Mouse (Mus musculus): ENCODE measurements around the gene Adal. TPM values are rescaled to one million over a fixed set of nuclear protein-coding genes. Genes with fewer than 3 reads are reported as not detected.
A peak's percentile ranks its signal among the peaks of the same experiment; 100 is the strongest.

Gene Adal
- polyA plus RNA-seq, 1 experiment: 8.0 TPM

- no peak for TF ChIP-seq POLR2A (IDR thresholded peaks at IDR 0.05; ENCODE audit: low read depth, low read length)
- no peak for TF ChIP-seq CTCF (conservative IDR thresholded peaks at IDR 0.05; ENCODE audit: insufficient read depth, insufficient read length, low read depth, low read length)
- Histone ChIP-seq H3K36me3 (ENCODE audit: control insufficient read depth, insufficient read depth, low read length) (no peaks in the 10 kb centered on the region; the same call in 1 of the 2 replicates), H3K27me3 (replicated peaks; ENCODE audit: control insufficient read depth, insufficient read depth, low read length) (no peaks in the 10 kb centered on the region), H3K4me1 (ENCODE audit: control insufficient read depth, insufficient read depth, low read length) (peaks cover 12% of the 10 kb centered on the region), H3K4me3 (ENCODE audit: insufficient read depth, low read depth, low read length) (no peak overlapping the region), H3K27ac (ENCODE audit: insufficient read depth, low read depth, low read length) (no peak overlapping the region)
- WGBS: 71% methylated on average over 2 of the region's 2 CpGs
- DNase-seq: no peak
Measured at GRCm38 (mm10) chr2:121142415-121142814, 2.2 kb downstream of the Adal start.

- Histone ChIP-seq H3K36me3 (ENCODE audit: control insufficient read depth, insufficient read depth, low read length) (peaks cover 6% of the 10 kb centered on the region), H3K27ac (ENCODE audit: insufficient read depth, low read depth, low read length) (no peak overlapping the region), H3K27me3 (replicated peaks; ENCODE audit: control insufficient read depth, insufficient read depth, low read length) (no peaks in the 10 kb centered on the region), H3K4me1 (ENCODE audit: control insufficient read depth, insufficient read depth, low read length) (no peaks in the 10 kb centered on the region), H3K4me3 (ENCODE audit: insufficient read depth, low read depth, low read length) (no peak overlapping the region)
- 79% methylated on average over 5 of the region's 5 CpGs for WGBS
- DNase-seq: no peak
- TF ChIP-seq POLR2A (IDR thresholded peaks at IDR 0.05; ENCODE audit: low read depth, low read length) (no peak), CTCF (conservative IDR thresholded peaks at IDR 0.05; ENCODE audit: insufficient read depth, insufficient read length, low read depth, low read length) (no peak)
Measured at GRCm38 (mm10) chr2:121149679-121150078, 9.5 kb downstream of the Adal start.

- Histone ChIP-seq H3K4me3 (ENCODE audit: insufficient read depth, low read depth, low read length) (no peak overlapping the region), H3K4me1 (ENCODE audit: control insufficient read depth, insufficient read depth, low read length) (no peaks in the 10 kb centered on the region), H3K36me3 (ENCODE audit: control insufficient read depth, insufficient read depth, low read length) (peaks cover 10% of the 10 kb centered on the region), H3K27me3 (replicated peaks; ENCODE audit: control insufficient read depth, insufficient read depth, low read length) (no peaks in the 10 kb centered on the region), H3K27ac (ENCODE audit: insufficient read depth, low read depth, low read length) (no peak overlapping the region)
- DNase-seq: no peak
- TF ChIP-seq POLR2A (IDR thresholded peaks at IDR 0.05; ENCODE audit: low read depth, low read length) (no peak), CTCF (conservative IDR thresholded peaks at IDR 0.05; ENCODE audit: insufficient read depth, insufficient read length, low read depth, low read length) (peak; percentile 35; the same call in 1 of the 2 replicates)
- WGBS: 88% methylated on average over 3 of the region's 3 CpGs
Measured at GRCm38 (mm10) chr2:121153100-121153499, 12.9 kb downstream of the Adal start.

GRCm38 (mm10) chr2:121169173-121169572, 28.9 kb downstream of the Adal start:
- TF ChIP-seq POLR2A (IDR thresholded peaks at IDR 0.05; ENCODE audit: low read depth, low read length): no peak
- no peak for TF ChIP-seq CTCF (conservative IDR thresholded peaks at IDR 0.05; ENCODE audit: insufficient read depth, insufficient read length, low read depth, low read length)
- Histone ChIP-seq H3K4me3 (ENCODE audit: insufficient read depth, low read depth, low read length) (peak overlapping the region; percentile 31), H3K27me3 (replicated peaks; ENCODE audit: control insufficient read depth, insufficient read depth, low read length) (no peaks in the 10 kb centered on the region), H3K4me1 (ENCODE audit: control insufficient read depth, insufficient read depth, low read length) (peaks cover 9% of the 10 kb centered on the region; the same call in 1 of the 2 replicates), H3K27ac (ENCODE audit: insufficient read depth, low read depth, low read length) (no peak overlapping the region), H3K36me3 (ENCODE audit: control insufficient read depth, insufficient read depth, low read length) (peaks cover 3% of the 10 kb centered on the region; the same call in 1 of the 2 replicates)
- WGBS: 37% methylated on average over 4 of the region's 4 CpGs
- no peak for DNase-seq

- peak overlapping the region; percentile 99 for H3K4me3 ChIP-seq (ENCODE audit: insufficient read depth, low read depth, low read length)
- H3K36me3 ChIP-seq (ENCODE audit: control insufficient read depth, insufficient read depth, low read length): peaks cover 4% of the 10 kb centered on the region
- peak overlapping the region; percentile 94 for H3K27ac ChIP-seq (ENCODE audit: insufficient read depth, low read depth, low read length)
- H3K27me3 ChIP-seq (replicated peaks; ENCODE audit: control insufficient read depth, insufficient read depth, low read length): no peaks in the 10 kb centered on the region
- 1% methylated on average over 9 of the region's 9 CpGs for WGBS
- DNase-seq: peak; percentile 63
- no peak for TF ChIP-seq POLR2A (IDR thresholded peaks at IDR 0.05; ENCODE audit: low read depth, low read length)
- TF ChIP-seq CTCF (conservative IDR thresholded peaks at IDR 0.05; ENCODE audit: insufficient read depth, insufficient read length, low read depth, low read length): no peak
- peaks cover 9% of the 10 kb centered on the region; the same call in 1 of the 2 replicates for H3K4me1 ChIP-seq (ENCODE audit: control insufficient read depth, insufficient read depth, low read length)
Measured at GRCm38 (mm10) chr2:121169902-121170301, 29.7 kb downstream of the Adal start.

- WGBS: under 1% methylated on average over 38 of the region's 38 CpGs
- Histone ChIP-seq H3K4me3 (ENCODE audit: insufficient read depth, low read depth, low read length) (peak within 1 kb of the TSS; percentile 99), H3K27me3 (replicated peaks; ENCODE audit: control insufficient read depth, insufficient read depth, low read length) (no peaks in the 10 kb centered on the region), H3K36me3 (ENCODE audit: control insufficient read depth, insufficient read depth, low read length) (peaks cover 5% of the 10 kb centered on the region), H3K4me1 (ENCODE audit: control insufficient read depth, insufficient read depth, low read length) (peaks cover 9% of the 10 kb centered on the region; the same call in 1 of the 2 replicates), H3K27ac (ENCODE audit: insufficient read depth, low read depth, low read length) (peak within 1 kb of the TSS; percentile 94)
- peak; percentile 82 for DNase-seq
- TF ChIP-seq CTCF (conservative IDR thresholded peaks at IDR 0.05; ENCODE audit: insufficient read depth, insufficient read length, low read depth, low read length): no peak
- TF ChIP-seq POLR2A (IDR thresholded peaks at IDR 0.05; ENCODE audit: low read depth, low read length): no peak
Measured at GRCm38 (mm10) chr2:121170481-121170971, 30.3 kb downstream of the Adal start, which contains the start of gene Tubgcp4. Gene Tubgcp4 (plus strand): TSS chr2:121170654.

- peak within 1 kb of the TSS; percentile 94 for H3K27ac ChIP-seq (ENCODE audit: insufficient read depth, low read depth, low read length)
- WGBS: under 1% methylated on average over 66 of the region's 66 CpGs
- peaks cover 9% of the 10 kb centered on the region; the same call in 1 of the 2 replicates for H3K4me1 ChIP-seq (ENCODE audit: control insufficient read depth, insufficient read depth, low read length)
- H3K27me3 ChIP-seq (replicated peaks; ENCODE audit: control insufficient read depth, insufficient read depth, low read length): no peaks in the 10 kb centered on the region
- H3K36me3 ChIP-seq (ENCODE audit: control insufficient read depth, insufficient read depth, low read length): peaks cover 4% of the 10 kb centered on the region
- peak; percentile 93 for DNase-seq
- TF ChIP-seq CTCF (conservative IDR thresholded peaks at IDR 0.05; ENCODE audit: insufficient read depth, insufficient read length, low read depth, low read length) (no peak), POLR2A (IDR thresholded peaks at IDR 0.05; ENCODE audit: low read depth, low read length) (peak; percentile 37)
- peak within 1 kb of the TSS; percentile 99 for H3K4me3 ChIP-seq (ENCODE audit: insufficient read depth, low read depth, low read length)
Measured at GRCm38 (mm10) chr2:121170980-121171742, 30.9 kb downstream of the Adal start, which contains the start of gene Zscan29. Gene Zscan29 (minus strand): TSS chr2:121171125.

All from kidney, adult 2 months (tissue).